10 mouse cellular contexts compared by ENCODE assay signal in the genomic region with DNA sequence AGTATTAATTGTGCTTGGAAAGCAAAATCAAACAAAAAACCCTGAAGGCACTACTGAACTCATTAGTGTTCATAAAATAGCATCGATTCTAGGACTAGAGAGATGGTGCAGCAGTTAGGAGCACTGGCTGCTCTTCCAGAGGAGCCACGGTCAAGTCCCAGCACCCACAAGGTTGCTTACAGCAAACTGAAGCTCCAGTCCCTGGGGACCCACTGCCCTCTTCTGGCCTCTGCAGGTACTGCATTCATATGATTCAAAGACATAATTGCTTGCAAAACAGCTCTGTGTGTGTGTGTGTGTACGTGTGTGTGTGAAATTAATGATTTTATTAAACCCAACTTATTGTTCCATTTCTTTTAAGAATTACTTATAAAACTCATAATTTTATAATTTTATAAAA.
DNase-seq lines count a peak whose midpoint lies in the region; ATAC-seq and TF ChIP-seq lines count a peak whose summit lies in the region.
"Had no signal": no experiment of that assay in that cellular context is flagged by ENCODE, and none has a peak within 500 bp of the region (broad histone marks: within the 10 kb centered on the region; RNA-seq: fewer than 3 reads in every experiment).

No protein-coding gene starts in this region.

- no peaks in the 10 kb centered on the region for H3K9me3 ChIP-seq in lung, embryonic 14.5 days (ENCODE audit: low read depth, low read length)
- no peaks in the 10 kb centered on the region for H3K9me3 ChIP-seq in forebrain, embryonic 11.5 days (ENCODE audit: control insufficient read depth, low read length)
- H3K9me3 ChIP-seq: heart, embryonic 13.5 days had no signal

- no peak overlapping the region for H3K9ac ChIP-seq in lung, embryonic 14.5 days
- no peak overlapping the region for H3K9ac ChIP-seq in forebrain, embryonic 11.5 days (ENCODE audit: low read length)
- H3K9ac ChIP-seq: heart, embryonic 13.5 days had no signal

- no peaks in the 10 kb centered on the region for H3K27me3 ChIP-seq in lung, embryonic 14.5 days (ENCODE audit: insufficient read depth, low read length)
- H3K27me3 ChIP-seq in splenic B cell, adult 2 months (ENCODE audit: control insufficient read depth, insufficient read depth, low read length, poor library complexity, severe bottlenecking): no peaks in the 10 kb centered on the region; the same call in 1 of the 2 replicates
- H3K27me3 ChIP-seq in forebrain, embryonic 11.5 days (ENCODE audit: control insufficient read depth, insufficient read depth, low read length): no peaks in the 10 kb centered on the region
- H3K27me3 ChIP-seq: heart, embryonic 13.5 days had no signal

- peak; percentile 56 for TF ChIP-seq CTCF in lung, embryonic 14.5 days (IDR thresholded peaks at IDR 0.05; ENCODE audit: low read depth)

- no peak for ATAC-seq in lung, embryonic 14.5 days (ENCODE audit: insufficient read depth)
- no peak for ATAC-seq in activated CD4-positive, CD25-positive, alpha-beta regulatory T cell, adult 4 months
- ATAC-seq in forebrain, embryonic 11.5 days (replicated peaks; ENCODE audit: low FRiP score): no peak

- H3K27ac ChIP-seq in lung, embryonic 14.5 days (ENCODE audit: low read depth): no peak overlapping the region
- H3K27ac ChIP-seq in forebrain, embryonic 11.5 days (ENCODE audit: low read depth, low read length): no peak overlapping the region
- H3K27ac ChIP-seq: heart, embryonic 13.5 days; macrophage had no signal

- 90% methylated on average over 3 of the region's 3 CpGs for WGBS in lung, embryonic 14.5 days
- 94% methylated on average over 3 of the region's 3 CpGs for WGBS in forebrain, embryonic 11.5 days

- no peak overlapping the region for H3K4me3 ChIP-seq in lung, embryonic 14.5 days (ENCODE audit: low read depth, low read length)
- no peak overlapping the region for H3K4me3 ChIP-seq in forebrain, embryonic 11.5 days (ENCODE audit: low read depth, low read length)
- H3K4me3 ChIP-seq: heart, embryonic 13.5 days had no signal

- DNase-seq in cerebellum, postnatal 10 days: peak; percentile 41 to 45
- no peak for DNase-seq in cerebellum, adult 11 months
- DNase-seq in lung, embryonic 14.5 days: peak; percentile 46
- DNase-seq in lung, postnatal 25 days (ENCODE audit: low spot score): no peak
- peak; percentile 9 for DNase-seq in c-Kit-positive CD71-positive TER-119-negative erythroid progenitor cells, embryonic 14.5 days (ENCODE audit: low read depth)
- peak; percentile 17 for DNase-seq in splenic B cell, adult 2 months (ENCODE audit: low read depth, low spot score)
- DNase-seq in forebrain, embryonic 11.5 days (ENCODE audit: low spot score): no peak

- H3K36me3 ChIP-seq in lung, embryonic 14.5 days (ENCODE audit: insufficient read depth): no peaks in the 10 kb centered on the region
- H3K36me3 ChIP-seq in splenic B cell, adult 2 months (ENCODE audit: control insufficient read depth, insufficient read depth, low read length, poor library complexity, severe bottlenecking): no peaks in the 10 kb centered on the region
- no peaks in the 10 kb centered on the region; the same call in 1 of the 2 replicates for H3K36me3 ChIP-seq in forebrain, embryonic 11.5 days (ENCODE audit: control insufficient read depth, insufficient read depth, low read length)
- H3K36me3 ChIP-seq: heart, embryonic 13.5 days had no signal

- H3K4me2 ChIP-seq in lung, embryonic 14.5 days: no peak overlapping the region
- H3K4me2 ChIP-seq in forebrain, embryonic 11.5 days (ENCODE audit: low read depth, low read length, severe bottlenecking): no peak overlapping the region
- H3K4me2 ChIP-seq: heart, embryonic 13.5 days had no signal

- H3K4me1 ChIP-seq in lung, embryonic 14.5 days (ENCODE audit: insufficient read depth): no peaks in the 10 kb centered on the region
- H3K4me1 ChIP-seq in forebrain, embryonic 11.5 days (replicated peaks; ENCODE audit: control insufficient read depth, insufficient read depth, low read length): no peaks in the 10 kb centered on the region
- H3K4me1 ChIP-seq: heart, embryonic 13.5 days had no signal

Comparison
In these comparisons a context has a peak if more than half of its experiments do, and no peak if none do; other contexts are left out.
1. DNase-seq: peak in cerebellum, postnatal 10 days (2 of 2), lung, embryonic 14.5 days (single experiment), c-Kit-positive CD71-positive TER-119-negative erythroid progenitor cells, embryonic 14.5 days (single experiment) and splenic B cell, adult 2 months (single experiment); none in cerebellum, adult 11 months (single experiment), lung, postnatal 25 days (single experiment) and forebrain, embryonic 11.5 days (single experiment).